Mouse (Mus musculus) forebrain, embryonic 15.5 days (tissue): ENCODE data around the gene Tmem273. TPM values are rescaled to one million over a fixed set of nuclear protein-coding genes. Genes with fewer than 3 reads are reported as not detected.
A peak's percentile ranks its signal among the peaks of the same experiment; 100 is the strongest.

ENCODE experiments used
- ATAC-seq: fragments of 200-750 bp; cut with Nextera tagmentation; replicated peaks from 2 replicates; pipeline ENCODE4 v1.8.0; 2017; ENCODE audit warnings: mild to moderate bottlenecking, moderate TSS enrichment, moderate library complexity
- H3K27ac ChIP-seq: fragments of 300-500 bp; sonication (generic); replicated peaks from 2 replicates; pipeline ENCODE4 v1.5.1; 2015; ENCODE audit warnings: mild to moderate bottlenecking, inconsistent platforms
- H3K27me3 ChIP-seq: fragments of 300-500 bp; sonication (generic); 2 replicates; pipeline ENCODE4 v1.6.1; 2015; ENCODE audit warnings: inconsistent platforms
- H3K36me3 ChIP-seq: fragments of 300-500 bp; sonication (generic); 2 replicates; pipeline ENCODE4 v1.6.1; 2015; ENCODE audit warnings: mild to moderate bottlenecking, inconsistent platforms
- H3K4me1 ChIP-seq: fragments of 300-500 bp; sonication (generic); 2 replicates; pipeline ENCODE4 v1.6.1; 2015; ENCODE audit warnings: inconsistent platforms
- H3K4me2 ChIP-seq: fragments of 300-500 bp; sonication (generic); replicated peaks from 2 replicates; pipeline ENCODE4 v1.6.1; 2015; ENCODE audit warnings: mild to moderate bottlenecking, inconsistent platforms
- H3K4me3 ChIP-seq: fragments of 300-500 bp; sonication (generic); 2 replicates; pipeline ENCODE4 v1.5.1; 2015; ENCODE audit warnings: mild to moderate bottlenecking, inconsistent platforms
- H3K9ac ChIP-seq: fragments of 300-500 bp; sonication (generic); replicated peaks from 2 replicates; pipeline ENCODE4 v1.6.1; 2015; ENCODE audit warnings: mild to moderate bottlenecking, inconsistent platforms
- H3K9me3 ChIP-seq: fragments of 300-500 bp; sonication (generic); 2 replicates; pipeline ENCODE4 v1.6.1; 2016; ENCODE audit warnings: inconsistent platforms
- WGBS: fragments of 180-500 bp; shearing (Covaris S2); methylation state at CpG from one replicate; pipeline ENCODE4 v1.1.7; 2015; ENCODE audit warnings: mixed read lengths; 5-methylcytosine and 5-hydroxymethylcytosine counted together
- polyA plus RNA-seq: library from polyadenylated mRNA; unstranded; fragments of >200 nt; fragmentation: Nextera tagmentation; extraction: Ambion mirVana; gene quantifications from 2 replicates; pipeline ENCODE4 v1.2.1, GENCODE M21; 2015

The Tmem273 gene
- polyA plus RNA-seq, 1 experiment from 2014 or later, result 0.56 TPM

DNA sequence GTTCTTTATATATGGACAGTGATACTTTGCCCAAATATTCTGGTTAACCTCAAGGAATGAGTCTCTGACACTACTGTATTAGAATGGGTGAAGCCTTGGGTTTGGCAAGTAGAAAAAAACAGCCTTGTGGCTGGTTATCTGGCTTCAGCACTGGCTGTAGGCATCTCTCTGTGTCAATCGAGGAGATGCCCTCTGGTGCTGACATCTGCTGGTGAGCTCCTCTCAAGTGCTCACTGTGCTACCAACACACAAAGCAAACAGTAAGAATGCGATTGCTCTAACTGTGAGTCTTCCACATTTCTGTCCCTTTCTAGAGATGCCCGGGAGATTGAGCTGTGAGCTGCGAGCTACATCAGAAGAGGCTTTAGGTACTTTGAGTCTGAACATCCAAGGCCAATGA, 30.8 kb downstream of the Tmem273 start:
- ATAC-seq, result no peak
- Histone ChIP-seq H3K27me3 (no peaks in the 10 kb centered on the region), H3K4me3 (no peak overlapping the region), H3K9ac (no peak overlapping the region), H3K4me2 (no peak overlapping the region), H3K9me3 (no peaks in the 10 kb centered on the region), H3K36me3 (no peaks in the 10 kb centered on the region), H3K4me1 (no peaks in the 10 kb centered on the region), H3K27ac (no peak overlapping the region)
- WGBS, result 86% methylated on average over 4 of the region's 4 CpGs

DNA sequence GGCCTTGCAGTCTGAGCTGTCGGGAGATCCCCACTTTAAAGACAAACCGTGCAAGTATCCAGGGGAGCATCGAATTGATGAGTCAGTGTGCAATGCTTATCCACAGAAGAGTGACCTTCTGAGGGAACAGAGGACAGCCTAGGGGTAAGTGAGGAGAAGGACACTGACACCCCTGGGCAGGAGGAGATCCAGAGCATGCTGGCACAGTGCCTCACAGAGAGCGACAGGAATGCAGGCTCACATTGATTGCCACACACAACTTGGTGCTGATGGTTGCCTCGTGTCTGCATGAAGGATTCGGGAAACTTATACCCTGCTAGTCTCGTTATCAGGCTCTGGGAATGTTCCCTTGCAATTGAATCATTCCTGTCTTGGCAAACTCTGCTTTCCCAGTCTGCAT, 31.5 kb downstream of the Tmem273 start:
- no peak overlapping the region for H3K4me2 ChIP-seq
- H3K9me3 ChIP-seq, result no peaks in the 10 kb centered on the region
- H3K36me3 ChIP-seq, result no peaks in the 10 kb centered on the region
- no peaks in the 10 kb centered on the region for H3K4me1 ChIP-seq
- no peak overlapping the region for H3K9ac ChIP-seq
- ATAC-seq, result no peak
- H3K4me3 ChIP-seq, result no peak overlapping the region
- no peak overlapping the region for H3K27ac ChIP-seq
- H3K27me3 ChIP-seq, result no peaks in the 10 kb centered on the region
- 54% methylated on average over 7 of the region's 7 CpGs for WGBS

DNA sequence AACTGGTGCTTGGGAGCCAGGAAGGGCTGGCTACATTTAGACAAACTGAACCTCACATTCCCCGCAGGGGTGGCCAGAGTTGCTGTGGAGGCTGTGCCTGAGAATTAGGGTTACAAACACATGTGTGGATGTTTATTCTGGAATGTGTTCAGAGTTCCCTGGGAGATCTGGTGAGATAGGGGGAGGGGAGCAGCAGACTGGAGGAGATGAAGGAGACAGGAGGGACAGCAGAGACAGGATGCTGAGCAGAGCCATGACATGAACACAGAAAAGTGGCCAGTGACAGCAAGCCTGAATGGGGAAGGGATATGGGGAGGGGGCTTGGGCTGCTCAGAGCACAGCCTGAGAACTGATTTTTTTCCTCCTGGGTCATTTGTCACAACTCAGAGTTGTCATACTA, 33.5 kb downstream of the Tmem273 start:
- H3K36me3 ChIP-seq, result no peaks in the 10 kb centered on the region
- no peak for ATAC-seq
- H3K4me1 ChIP-seq, result no peaks in the 10 kb centered on the region
- H3K27ac ChIP-seq, result no peak overlapping the region
- WGBS, result 76% methylated on average over 1 of the region's 1 CpGs
- no peak overlapping the region for H3K4me2 ChIP-seq
- H3K4me3 ChIP-seq, result no peak overlapping the region
- no peak overlapping the region for H3K9ac ChIP-seq
- H3K27me3 ChIP-seq, result no peaks in the 10 kb centered on the region
- H3K9me3 ChIP-seq, result no peaks in the 10 kb centered on the region

DNA sequence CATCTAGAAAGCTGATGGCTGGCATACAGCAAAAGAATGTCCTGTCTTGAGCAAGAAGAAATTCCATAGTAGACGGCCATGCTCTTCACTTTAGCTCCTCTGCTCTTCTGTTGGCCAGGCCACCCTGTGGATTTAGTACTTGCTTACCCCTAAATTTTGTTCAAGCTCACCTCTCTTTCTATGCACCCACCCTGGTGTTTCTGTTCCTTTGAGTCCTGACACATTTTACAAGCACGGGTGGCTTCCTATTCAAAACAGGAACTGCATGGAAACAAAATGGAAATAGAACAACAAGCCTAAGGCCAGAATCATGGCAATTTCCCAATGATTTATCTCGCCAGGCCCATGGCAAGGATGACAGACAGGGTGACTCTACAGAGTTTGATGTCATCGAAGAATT, 37.0 kb downstream of the Tmem273 start:
- H3K27me3 ChIP-seq, result no peaks in the 10 kb centered on the region
- 84% methylated on average over 4 of the region's 4 CpGs for WGBS
- ATAC-seq, result no peak
- no peak overlapping the region for H3K4me2 ChIP-seq
- no peak overlapping the region for H3K9ac ChIP-seq
- H3K4me3 ChIP-seq, result no peak overlapping the region
- no peak overlapping the region for H3K27ac ChIP-seq
- peaks cover 4% of the 10 kb centered on the region; the same call in 1 of the 2 replicates for H3K4me1 ChIP-seq
- no peaks in the 10 kb centered on the region for H3K9me3 ChIP-seq
- H3K36me3 ChIP-seq, result no peaks in the 10 kb centered on the region

DNA sequence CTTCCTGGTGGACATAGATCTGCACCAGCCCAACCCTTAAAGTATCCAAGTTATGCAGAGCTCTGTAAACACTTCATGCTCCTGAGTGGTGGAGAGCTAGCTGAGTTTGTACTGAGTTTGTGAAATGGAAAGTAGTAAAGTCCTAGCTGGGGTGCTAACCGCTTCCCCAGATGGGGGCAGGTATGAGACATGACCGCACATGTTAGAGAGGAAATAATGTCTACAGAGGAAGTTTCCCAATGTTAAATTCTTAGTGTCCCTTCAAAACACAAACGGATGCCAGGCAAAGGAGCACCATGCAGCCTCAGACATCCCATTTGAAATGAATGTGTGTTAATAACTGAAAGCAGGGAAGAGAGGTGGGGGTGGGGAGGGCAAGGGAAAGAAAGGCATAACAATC, 38.1 kb downstream of the Tmem273 start:
- no peaks in the 10 kb centered on the region for H3K36me3 ChIP-seq
- H3K9me3 ChIP-seq, result no peaks in the 10 kb centered on the region
- no peaks in the 10 kb centered on the region for H3K27me3 ChIP-seq
- ATAC-seq, result no peak
- H3K4me3 ChIP-seq, result no peak overlapping the region
- no peak overlapping the region for H3K4me2 ChIP-seq
- no peak overlapping the region for H3K9ac ChIP-seq
- peaks cover 4% of the 10 kb centered on the region; the same call in 1 of the 2 replicates for H3K4me1 ChIP-seq
- H3K27ac ChIP-seq, result no peak overlapping the region
- 94% methylated on average over 3 of the region's 3 CpGs for WGBS

DNA sequence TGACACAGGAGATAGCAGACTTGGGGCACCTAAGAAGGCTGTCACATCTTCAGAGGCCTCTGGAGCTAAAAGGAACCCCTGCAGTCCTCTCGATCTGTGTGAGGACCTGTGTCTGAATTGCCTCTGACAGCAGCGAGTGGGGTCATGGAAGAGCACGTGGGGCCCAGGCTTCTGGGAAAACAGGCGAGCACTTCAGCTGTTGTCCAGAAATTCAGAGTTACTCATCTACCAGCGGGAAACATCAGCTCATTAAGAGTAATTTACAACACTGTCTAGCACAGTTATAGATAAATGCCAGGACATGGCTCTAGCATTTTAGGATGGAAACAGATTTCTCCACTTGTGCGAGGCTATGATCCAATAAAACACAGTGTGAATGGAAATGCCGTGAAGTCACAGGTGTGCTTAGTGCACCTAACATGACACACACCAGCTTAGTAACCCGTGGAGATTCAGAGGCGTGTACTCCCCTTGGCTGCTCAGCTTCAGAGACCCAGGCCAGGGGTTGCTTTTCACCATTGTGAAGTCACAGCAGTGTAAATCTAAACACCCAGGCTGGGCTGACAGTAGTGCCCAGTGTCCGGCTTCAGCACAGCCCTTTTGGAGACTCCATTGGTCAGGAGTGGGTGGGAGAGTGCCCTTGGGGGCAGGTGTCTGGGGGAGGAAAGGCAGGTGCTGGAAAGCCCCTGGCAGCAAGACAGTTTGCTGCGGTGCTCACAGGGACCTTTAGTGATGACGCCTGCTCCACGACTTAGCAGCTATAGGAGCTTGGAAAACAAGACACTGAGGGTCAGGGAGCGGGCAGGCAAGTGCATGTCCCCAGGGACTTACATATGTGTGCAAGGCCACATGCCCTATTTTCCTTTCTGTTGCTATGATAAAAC, 38.7 kb downstream of the Tmem273 start:
- Histone ChIP-seq H3K4me1 (peaks cover 4% of the 10 kb centered on the region; the same call in 1 of the 2 replicates), H3K27ac (no peak overlapping the region), H3K4me2 (no peak overlapping the region), H3K9me3 (no peaks in the 10 kb centered on the region), H3K36me3 (no peaks in the 10 kb centered on the region), H3K9ac (no peak overlapping the region), H3K27me3 (no peaks in the 10 kb centered on the region), H3K4me3 (no peak overlapping the region)
- ATAC-seq, result no peak
- WGBS, result 66% methylated on average over 14 of the region's 14 CpGs

DNA sequence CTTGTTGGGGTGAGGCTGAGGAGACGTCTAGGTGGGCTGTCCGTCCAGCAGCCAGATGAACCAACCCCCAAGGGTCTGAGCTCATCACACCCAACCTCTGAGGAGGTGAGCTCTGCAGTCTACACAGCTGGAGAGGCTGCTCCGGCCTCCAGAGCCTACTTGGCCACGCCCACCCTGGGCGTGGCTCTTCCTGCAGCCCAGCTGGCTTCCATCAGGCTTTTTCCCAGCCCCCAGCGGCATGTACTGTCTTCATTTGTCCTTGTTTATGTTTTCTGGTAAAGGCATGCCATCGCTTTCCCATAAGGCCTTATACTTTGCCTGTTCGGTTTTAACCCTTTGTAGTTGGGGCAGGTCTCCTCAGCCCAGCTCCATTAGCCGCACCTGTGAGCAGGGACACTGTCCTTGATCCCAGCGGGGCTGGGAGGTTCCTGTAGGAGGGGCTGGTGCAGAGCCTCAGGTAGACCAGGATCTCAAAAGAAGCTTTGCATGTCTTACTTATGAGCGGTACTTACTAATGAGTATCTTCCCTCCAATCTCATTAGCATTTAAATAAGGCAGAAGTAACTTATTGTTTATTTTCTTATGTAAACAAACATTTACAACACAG, 39.8 kb downstream of the Tmem273 start:
- Histone ChIP-seq H3K4me3 (no peak overlapping the region), H3K9ac (no peak overlapping the region), H3K4me1 (peaks cover 4% of the 10 kb centered on the region; the same call in 1 of the 2 replicates), H3K27me3 (no peaks in the 10 kb centered on the region), H3K9me3 (no peaks in the 10 kb centered on the region), H3K27ac (no peak overlapping the region), H3K4me2 (no peak overlapping the region), H3K36me3 (no peaks in the 10 kb centered on the region)
- WGBS, result 8% methylated on average over 11 of the region's 11 CpGs
- ATAC-seq, result 0 out of 2 replicates have a peak, but pooled peaks have one; percentile 35

DNA sequence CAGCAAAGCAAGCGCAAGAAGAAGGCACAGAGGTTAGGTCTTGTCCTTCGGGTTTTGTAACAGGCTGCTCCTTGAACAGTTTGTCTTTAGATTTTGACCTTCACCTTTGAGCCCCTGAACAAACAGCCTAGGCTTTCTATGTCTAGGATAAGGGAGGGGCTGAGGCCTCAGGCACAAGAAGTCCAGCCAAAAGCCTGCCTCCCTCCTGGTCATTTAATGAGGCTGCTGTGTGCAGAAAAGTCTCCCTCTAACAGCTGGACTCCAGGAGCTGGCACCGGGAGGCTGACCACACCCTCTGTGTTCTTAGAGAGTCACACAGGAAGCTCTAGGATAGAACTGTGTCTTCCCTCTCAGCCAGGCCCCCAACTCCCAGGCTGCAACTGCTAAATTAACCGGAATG, 41.4 kb downstream of the Tmem273 start:
- Histone ChIP-seq H3K4me2 (no peak overlapping the region), H3K4me3 (no peak overlapping the region), H3K27me3 (no peaks in the 10 kb centered on the region), H3K9me3 (no peaks in the 10 kb centered on the region), H3K4me1 (peaks cover 4% of the 10 kb centered on the region; the same call in 1 of the 2 replicates), H3K27ac (no peak overlapping the region), H3K36me3 (no peaks in the 10 kb centered on the region), H3K9ac (no peak overlapping the region)
- no peak for ATAC-seq
- WGBS, result 71% methylated on average over 4 of the region's 4 CpGs

DNA sequence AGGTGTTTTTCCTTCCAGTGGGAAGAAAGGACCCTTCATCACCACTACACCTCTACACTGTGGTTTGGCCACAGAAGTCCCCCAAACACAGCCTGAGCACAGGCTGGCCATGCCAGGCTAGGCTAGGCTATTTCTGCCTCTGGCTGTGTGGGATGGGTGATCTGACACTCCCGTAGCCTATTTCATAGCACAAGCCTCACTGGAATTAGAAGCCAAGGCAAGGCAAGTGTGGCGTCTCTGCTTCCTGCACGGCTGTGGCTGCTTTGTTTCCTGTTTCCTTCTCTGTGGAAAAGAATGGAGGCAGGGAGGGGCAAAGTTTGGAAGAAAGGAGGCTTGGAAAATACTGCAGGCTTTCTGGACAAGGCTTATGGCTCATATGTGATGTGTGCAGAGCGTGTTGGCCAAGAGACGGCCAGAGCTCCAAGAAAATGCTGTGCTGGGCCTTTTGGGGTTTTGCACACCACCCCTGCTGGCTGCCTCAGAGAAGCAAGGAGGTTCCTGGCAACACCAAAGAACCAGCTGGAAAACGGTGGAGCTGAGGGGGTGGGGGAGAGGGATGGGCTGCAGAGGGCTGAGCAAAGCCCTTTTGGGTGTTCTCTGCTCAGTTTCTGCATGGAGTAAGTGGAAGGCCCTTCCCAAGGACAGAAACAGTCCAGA, 42.4 kb downstream of the Tmem273 start:
- ATAC-seq, result no peak
- 48% methylated on average over 6 of the region's 6 CpGs for WGBS
- no peaks in the 10 kb centered on the region for H3K9me3 ChIP-seq
- H3K4me3 ChIP-seq, result no peak overlapping the region
- no peak overlapping the region for H3K27ac ChIP-seq
- no peak overlapping the region for H3K9ac ChIP-seq
- H3K27me3 ChIP-seq, result no peaks in the 10 kb centered on the region
- no peak overlapping the region for H3K4me2 ChIP-seq
- no peaks in the 10 kb centered on the region for H3K36me3 ChIP-seq
- peaks cover 4% of the 10 kb centered on the region; the same call in 1 of the 2 replicates for H3K4me1 ChIP-seq

DNA sequence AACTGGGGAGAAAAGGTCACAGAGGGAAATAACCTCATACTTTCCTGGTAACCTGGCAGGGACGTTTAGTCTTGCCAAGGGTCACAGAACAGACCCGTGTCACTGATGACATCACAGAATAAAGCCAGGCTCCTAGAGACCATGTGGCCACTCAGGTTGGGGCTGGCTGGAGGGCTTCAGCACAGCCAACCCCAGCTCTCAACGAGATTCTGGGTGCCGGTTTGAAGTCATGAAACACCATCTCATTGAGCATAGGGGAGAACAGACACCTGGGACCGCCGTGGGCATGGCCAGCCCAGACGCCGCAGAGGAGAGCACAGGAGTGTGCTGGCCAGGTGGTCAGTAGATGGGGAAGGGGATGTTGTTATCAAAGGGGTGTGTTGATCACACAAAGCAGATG, 48.1 kb downstream of the Tmem273 start, which contains the start of gene Fam170b:
Gene Fam170b (plus strand): TSS at position 116 of the 400 bp plus-strand sequence.
- no peaks in the 10 kb centered on the region for H3K9me3 ChIP-seq
- no peak within 1 kb of the TSS for H3K4me2 ChIP-seq
- no peak within 1 kb of the TSS for H3K4me3 ChIP-seq
- no peak for ATAC-seq
- H3K36me3 ChIP-seq, result no peaks in the 10 kb centered on the region
- H3K27ac ChIP-seq, result no peak within 1 kb of the TSS
- no peaks in the 10 kb centered on the region for H3K4me1 ChIP-seq
- no peaks in the 10 kb centered on the region for H3K27me3 ChIP-seq
- no peak within 1 kb of the TSS for H3K9ac ChIP-seq
- 88% methylated on average over 8 of the region's 8 CpGs for WGBS

DNA sequence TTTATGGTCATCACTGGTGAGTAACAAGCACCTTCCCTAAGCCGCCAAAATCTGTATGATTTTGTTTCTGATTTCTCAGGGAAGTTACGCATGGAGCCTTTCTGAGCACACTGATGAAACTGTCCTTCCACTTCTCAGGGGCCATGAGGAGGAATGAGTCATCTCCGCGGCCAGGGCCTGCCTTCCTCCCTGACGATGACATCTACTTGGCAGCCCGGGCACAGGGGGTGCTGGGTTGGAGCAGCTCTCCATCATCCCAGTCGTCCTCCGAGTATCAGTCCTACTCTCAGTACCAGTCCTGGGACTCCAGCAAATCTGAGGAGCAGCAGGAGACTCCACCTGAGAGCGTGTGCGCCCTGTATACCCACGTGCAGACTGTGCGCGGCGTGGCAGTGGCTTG, 49.4 kb downstream of the Tmem273 start:
- H3K27ac ChIP-seq, result no peak overlapping the region
- ATAC-seq, result no peak
- no peak overlapping the region for H3K4me2 ChIP-seq
- H3K36me3 ChIP-seq, result no peaks in the 10 kb centered on the region
- WGBS, result 87% methylated on average over 14 of the region's 14 CpGs
- H3K9ac ChIP-seq, result no peak overlapping the region
- no peaks in the 10 kb centered on the region for H3K4me1 ChIP-seq
- no peaks in the 10 kb centered on the region for H3K27me3 ChIP-seq
- H3K4me3 ChIP-seq, result no peak overlapping the region
- H3K9me3 ChIP-seq, result no peaks in the 10 kb centered on the region

DNA sequence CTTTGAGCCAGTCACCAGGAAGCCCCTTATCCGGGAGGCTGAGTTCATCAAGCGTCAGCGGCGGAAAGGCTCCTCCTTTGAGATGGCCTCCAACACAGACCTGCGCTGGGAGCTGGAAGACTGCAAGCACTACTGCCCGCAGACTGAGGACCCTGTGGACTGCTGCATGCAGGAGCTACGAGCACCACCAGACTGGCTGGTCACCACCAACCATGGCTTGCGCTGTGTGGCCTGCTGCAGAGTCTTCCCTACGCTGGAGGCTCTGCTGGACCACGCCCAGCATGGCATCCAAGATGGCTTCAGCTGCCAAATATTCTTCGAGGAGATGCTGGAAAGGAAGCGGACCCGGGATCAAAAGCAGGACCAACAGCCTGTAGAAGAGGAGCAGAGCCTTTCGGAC, 49.8 kb downstream of the Tmem273 start:
- no peak overlapping the region for H3K4me2 ChIP-seq
- H3K9me3 ChIP-seq, result no peaks in the 10 kb centered on the region
- no peak for ATAC-seq

More for the DNA sequence above, 49.8 kb downstream of the Tmem273 start:
- Histone ChIP-seq H3K4me3 (no peak overlapping the region), H3K27me3 (no peaks in the 10 kb centered on the region), H3K9ac (no peak overlapping the region), H3K4me1 (no peaks in the 10 kb centered on the region), H3K36me3 (no peaks in the 10 kb centered on the region), H3K27ac (no peak overlapping the region)
- 89% methylated on average over 14 of the region's 14 CpGs for WGBS
